Mouse (Mus musculus): Measurements from ENCODE around the gene Nuak1. TPM values are rescaled to one million over a fixed set of nuclear protein-coding genes. Genes with fewer than 3 reads are reported as not detected.

Nuak1 gene
- polyA plus RNA-seq, 1 experiment from 2014 or later, result 3.1 TPM

- Histone ChIP-seq H3K4me1 (replicated peaks) (peaks cover 35% of the 10 kb centered on the region), H3K27me3 (no peaks in the 10 kb centered on the region), H3K4me2 (no peak overlapping the region), H3K27ac (no peak overlapping the region), H3K9ac (no peak overlapping the region), H3K36me3 (0 out of 2 replicates have a peak, but pooled peaks cover 6% of the 10 kb centered on the region), H3K9me3 (replicated peaks) (no peaks in the 10 kb centered on the region), H3K4me3 (no peak overlapping the region)
- 76% methylated on average over 7 of the region's 7 CpGs for WGBS
- ATAC-seq (replicated peaks; ENCODE audit: insufficient number of reproducible peaks, insufficient read depth, low FRiP score, low read depth), result no peak
These were observed 16.0 kb downstream of the Nuak1 start for GRCm38 (mm10) chr10:84424374-84424773.

GRCm38 (mm10) chr10:84423903-84424302, 16.5 kb downstream of the Nuak1 start:
- ATAC-seq (replicated peaks; ENCODE audit: insufficient number of reproducible peaks, insufficient read depth, low FRiP score, low read depth), result no peak
- no peak overlapping the region for H3K4me3 ChIP-seq
- no peak overlapping the region for H3K9ac ChIP-seq
- no peaks in the 10 kb centered on the region for H3K27me3 ChIP-seq
- 0 out of 2 replicates have a peak, but pooled peaks cover 6% of the 10 kb centered on the region for H3K36me3 ChIP-seq
- H3K27ac ChIP-seq, result no peak overlapping the region
- WGBS, result 71% methylated on average over 5 of the region's 5 CpGs
- peaks cover 39% of the 10 kb centered on the region for H3K4me1 ChIP-seq (replicated peaks)
- no peaks in the 10 kb centered on the region for H3K9me3 ChIP-seq (replicated peaks)
- H3K4me2 ChIP-seq, result no peak overlapping the region

GRCm38 (mm10) chr10:84420589-84420988, 19.8 kb downstream of the Nuak1 start:
- Histone ChIP-seq H3K27ac (no peak overlapping the region), H3K4me1 (replicated peaks) (peaks cover 53% of the 10 kb centered on the region), H3K9me3 (replicated peaks) (no peaks in the 10 kb centered on the region), H3K36me3 (0 out of 2 replicates have a peak, but pooled peaks cover 6% of the 10 kb centered on the region), H3K27me3 (no peaks in the 10 kb centered on the region), H3K4me2 (no peak overlapping the region), H3K4me3 (no peak overlapping the region), H3K9ac (no peak overlapping the region)
- ATAC-seq (replicated peaks; ENCODE audit: insufficient number of reproducible peaks, insufficient read depth, low FRiP score, low read depth), result no peak
- WGBS, result 94% methylated on average over 6 of the region's 6 CpGs

- no peak for ATAC-seq (replicated peaks; ENCODE audit: insufficient number of reproducible peaks, insufficient read depth, low FRiP score, low read depth)
- no peaks in the 10 kb centered on the region for H3K9me3 ChIP-seq (replicated peaks)
- peaks cover 50% of the 10 kb centered on the region for H3K4me1 ChIP-seq (replicated peaks)
- H3K9ac ChIP-seq, result no peak overlapping the region
- 0 out of 2 replicates have a peak, but pooled peaks cover 6% of the 10 kb centered on the region for H3K36me3 ChIP-seq
- peak overlapping the region; percentile 34; the same call in 1 of the 2 replicates for H3K27ac ChIP-seq
- no peaks in the 10 kb centered on the region for H3K27me3 ChIP-seq
- no peak overlapping the region for H3K4me3 ChIP-seq
- H3K4me2 ChIP-seq, result no peak overlapping the region
These were observed 22.0 kb downstream of the Nuak1 start for GRCm38 (mm10) chr10:84418421-84418820.

- 0 out of 2 replicates have a peak, but pooled peaks have one; percentile 54 for ATAC-seq (replicated peaks; ENCODE audit: insufficient number of reproducible peaks, insufficient read depth, low FRiP score, low read depth)
- 54% methylated on average over 8 of the region's 8 CpGs for WGBS
- 0 out of 2 replicates have a peak overlapping the region, but pooled peaks have one; percentile 13 for H3K9ac ChIP-seq
- H3K4me2 ChIP-seq, result peak overlapping the region; percentile 17; the same call in 1 of the 2 replicates
- H3K4me3 ChIP-seq, result no peak overlapping the region
- no peaks in the 10 kb centered on the region for H3K27me3 ChIP-seq
- peak overlapping the region; percentile 89 for H3K27ac ChIP-seq
- H3K9me3 ChIP-seq (replicated peaks), result no peaks in the 10 kb centered on the region
- 0 out of 2 replicates have a peak, but pooled peaks cover 6% of the 10 kb centered on the region for H3K36me3 ChIP-seq
- peaks cover 63% of the 10 kb centered on the region for H3K4me1 ChIP-seq (replicated peaks)
These were observed 23.6 kb downstream of the Nuak1 start for GRCm38 (mm10) chr10:84416752-84417151.

- H3K27me3 ChIP-seq, result no peaks in the 10 kb centered on the region
- no peak overlapping the region for H3K27ac ChIP-seq
- H3K4me3 ChIP-seq, result no peak overlapping the region
- WGBS, result 85% methylated on average over 8 of the region's 8 CpGs
- H3K9me3 ChIP-seq (replicated peaks), result no peaks in the 10 kb centered on the region
- H3K4me2 ChIP-seq, result no peak overlapping the region
- no peak for ATAC-seq (replicated peaks; ENCODE audit: insufficient number of reproducible peaks, insufficient read depth, low FRiP score, low read depth)
- H3K4me1 ChIP-seq (replicated peaks), result peaks cover 79% of the 10 kb centered on the region
- H3K9ac ChIP-seq, result no peak overlapping the region
- H3K36me3 ChIP-seq, result 0 out of 2 replicates have a peak, but pooled peaks cover 2% of the 10 kb centered on the region
These were observed 25.3 kb downstream of the Nuak1 start for GRCm38 (mm10) chr10:84414981-84415700.

- Histone ChIP-seq H3K4me3 (no peak overlapping the region), H3K27ac (no peak overlapping the region), H3K9ac (no peak overlapping the region), H3K4me1 (replicated peaks) (peaks cover 82% of the 10 kb centered on the region), H3K36me3 (no peaks in the 10 kb centered on the region), H3K9me3 (replicated peaks) (no peaks in the 10 kb centered on the region), H3K27me3 (no peaks in the 10 kb centered on the region), H3K4me2 (no peak overlapping the region)
- 61% methylated on average over 6 of the region's 6 CpGs for WGBS
- ATAC-seq (replicated peaks; ENCODE audit: insufficient number of reproducible peaks, insufficient read depth, low FRiP score, low read depth), result no peak
These were observed 27.1 kb downstream of the Nuak1 start for GRCm38 (mm10) chr10:84413310-84413709.

- Histone ChIP-seq H3K4me2 (no peak overlapping the region), H3K27ac (peak overlapping the region; percentile 79), H3K9ac (no peak overlapping the region), H3K27me3 (no peaks in the 10 kb centered on the region), H3K9me3 (replicated peaks) (no peaks in the 10 kb centered on the region), H3K4me3 (no peak overlapping the region), H3K4me1 (replicated peaks) (peaks cover 75% of the 10 kb centered on the region), H3K36me3 (no peaks in the 10 kb centered on the region)
- 77% methylated on average over 12 of the region's 12 CpGs for WGBS
- no peak for ATAC-seq (replicated peaks; ENCODE audit: insufficient number of reproducible peaks, insufficient read depth, low FRiP score, low read depth)
These were observed 28.0 kb downstream of the Nuak1 start for GRCm38 (mm10) chr10:84412326-84412962.

GRCm38 (mm10) chr10:84411122-84412105, 29.0 kb downstream of the Nuak1 start:
- peaks cover 65% of the 10 kb centered on the region for H3K4me1 ChIP-seq (replicated peaks)

GRCm38 (mm10) chr10:84408965-84409660, 31.3 kb downstream of the Nuak1 start:
- Histone ChIP-seq H3K27me3 (no peaks in the 10 kb centered on the region), H3K9me3 (replicated peaks) (no peaks in the 10 kb centered on the region), H3K4me3 (no peak overlapping the region), H3K9ac (no peak overlapping the region), H3K4me1 (replicated peaks) (peaks cover 59% of the 10 kb centered on the region), H3K36me3 (peaks cover 9% of the 10 kb centered on the region; the same call in 1 of the 2 replicates), H3K4me2 (peak overlapping the region; percentile 9; the same call in 1 of the 2 replicates), H3K27ac (peak overlapping the region; percentile 69)
- peak; percentile 14; the same call in 1 of the 2 replicates for ATAC-seq (replicated peaks; ENCODE audit: insufficient number of reproducible peaks, insufficient read depth, low FRiP score, low read depth)
- 43% methylated on average over 13 of the region's 13 CpGs for WGBS

More at GRCm38 (mm10) chr10:84411122-84412105, 29.0 kb downstream of the Nuak1 start:
- 37% methylated on average over 16 of the region's 16 CpGs for WGBS
- Histone ChIP-seq H3K4me3 (no peak overlapping the region), H3K27ac (peak overlapping the region; percentile 79), H3K9ac (peak overlapping the region; percentile 8), H3K9me3 (replicated peaks) (no peaks in the 10 kb centered on the region), H3K27me3 (no peaks in the 10 kb centered on the region), H3K36me3 (peaks cover 8% of the 10 kb centered on the region; the same call in 1 of the 2 replicates), H3K4me2 (no peak overlapping the region)
- ATAC-seq (replicated peaks; ENCODE audit: insufficient number of reproducible peaks, insufficient read depth, low FRiP score, low read depth), result no peak
